17 mouse cellular contexts compared by ENCODE assay signal in the genomic region with DNA sequence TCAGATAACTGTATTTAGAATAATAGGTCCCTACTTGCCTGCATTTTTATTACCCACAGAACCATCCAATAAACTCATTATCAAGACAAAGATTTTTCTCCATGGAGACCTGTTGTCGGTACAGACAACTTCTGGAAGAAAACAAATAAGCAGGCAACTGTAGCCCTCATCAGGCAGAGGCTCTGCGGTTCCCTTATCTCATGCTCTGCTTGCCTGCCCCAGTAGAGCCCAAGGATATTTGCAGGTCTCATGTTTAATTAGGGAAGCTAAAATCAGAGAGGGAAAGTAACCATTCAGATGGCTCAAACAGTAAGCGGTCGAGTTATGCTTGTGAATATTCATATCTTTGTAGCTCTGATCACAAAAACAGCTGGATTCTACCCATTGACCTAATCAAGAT.
"Had no signal": no experiment of that assay in that cellular context is flagged by ENCODE, and none has a peak within 500 bp of the region (broad histone marks: within the 10 kb centered on the region; RNA-seq: fewer than 3 reads in every experiment).

No protein-coding gene starts in this region.

- H3K4me1 ChIP-seq: neural tube, embryonic 12.5 days; neural tube, embryonic 15.5 days; stomach, embryonic 15.5 days had no signal

- H3K27ac ChIP-seq: neural tube, embryonic 12.5 days; neural tube, embryonic 13.5 days; neural tube, embryonic 15.5 days; stomach, embryonic 15.5 days; stomach, postnatal 0 days had no signal

- H3K9me3 ChIP-seq: neural tube, embryonic 12.5 days; neural tube, embryonic 13.5 days; neural tube, embryonic 15.5 days; stomach, embryonic 15.5 days had no signal

- H3K9ac ChIP-seq: neural tube, embryonic 12.5 days; neural tube, embryonic 13.5 days; neural tube, embryonic 15.5 days; stomach, embryonic 15.5 days had no signal

- H3K36me3 ChIP-seq: neural tube, embryonic 12.5 days; neural tube, embryonic 13.5 days; neural tube, embryonic 15.5 days; stomach, embryonic 15.5 days had no signal

- H3K4me3 ChIP-seq: neural tube, embryonic 12.5 days; neural tube, embryonic 13.5 days; neural tube, embryonic 15.5 days; stomach, embryonic 15.5 days had no signal

- H3K27me3 ChIP-seq: neural tube, embryonic 12.5 days; neural tube, embryonic 13.5 days; neural tube, embryonic 15.5 days; stomach, embryonic 15.5 days had no signal

- DNase-seq: retina, postnatal 1 day; right cerebral cortex, adult 18-20 months; right cerebral cortex, postnatal 14 days; right cerebral cortex, postnatal 25 days; right cerebral cortex, postnatal 4 days; spleen, adult 18-20 months; thymus, adult 18-20 months; thymus, adult 2 months; thymus, postnatal 14 days; thymus, postnatal 25 days; thymus, postnatal 36 days; thymus, postnatal 4 days had no signal
